Mouse (Mus musculus) MEL (cell line): ENCODE measurements around the gene Cab39l. TPM values are rescaled to one million over a fixed set of nuclear protein-coding genes. Genes with fewer than 3 reads are reported as not detected.

Experiments
- DNase-seq: peaks from one replicate; pipeline ENCODE4 v3.0.0; 2011; ENCODE audit warnings: low read depth, low spot score
- H3K27ac ChIP-seq: 2 replicates; pipeline ENCODE4 v1.5.1; 2012; ENCODE audit warnings: low read depth, mild to moderate bottlenecking, control low read depth, low read length, moderate library complexity; ENCODE audit not compliant: control insufficient read depth
- H3K27me3 ChIP-seq, 2 experiments: fragments of 150-350 bp in 1 of 2; sonication (generic) in 1 of 2; 2 replicates each; pipeline ENCODE4 v1.6.1; 2012; ENCODE audit warnings: low read length in 2 of 2, mild to moderate bottlenecking in 2 of 2, improper control_type of control experiment in 1 of 2, moderate library complexity in 1 of 2; ENCODE audit not compliant: insufficient read depth in 2 of 2, control insufficient read depth in 1 of 2
- H3K36me3 ChIP-seq, 2 experiments: 2 replicates each; pipeline ENCODE4 v1.6.1; 2012 to 2014; ENCODE audit warnings: low read length in 2 of 2, improper control_type of control experiment in 1 of 2, inconsistent platforms in 1 of 2, mild to moderate bottlenecking in 1 of 2; ENCODE audit not compliant: insufficient read depth in 2 of 2, control insufficient read depth in 1 of 2
- H3K4me1 ChIP-seq, 2 experiments: fragments of 150-350 bp in 1 of 2; sonication (generic) in 1 of 2; 2 replicates each; pipeline ENCODE4 v1.6.1; 2012; ENCODE audit warnings: low read length in 2 of 2, improper control_type of control experiment in 1 of 2, mild to moderate bottlenecking in 1 of 2; ENCODE audit not compliant: insufficient read depth in 2 of 2, control insufficient read depth in 1 of 2
- H3K4me3 ChIP-seq, 2 experiments: fragments of 150-350 bp in 1 of 2; sonication (generic) in 1 of 2; 2 replicates each; pipeline ENCODE4 v1.5.1; 2012; ENCODE audit warnings: low read depth in 2 of 2, low read length in 2 of 2, mild to moderate bottlenecking in 2 of 2, moderate library complexity in 2 of 2, control low read depth in 1 of 2, improper control_type of control experiment in 1 of 2; ENCODE audit not compliant: control insufficient read depth in 1 of 2, insufficient read depth in 1 of 2
- H3K79me2 ChIP-seq: 2 replicates; pipeline ENCODE4 v1.6.1; 2012; ENCODE audit warnings: mild to moderate bottlenecking, low read length, moderate library complexity; ENCODE audit not compliant: control insufficient read depth, poor library complexity, insufficient read depth
- H3K9ac ChIP-seq: 2 replicates; pipeline ENCODE4 v1.6.1; 2012; ENCODE audit warnings: low read depth, mild to moderate bottlenecking, control low read depth, low read length, moderate library complexity; ENCODE audit not compliant: control insufficient read depth, poor library complexity, severe bottlenecking
- H3K9me3 ChIP-seq: fragments of 150-350 bp; sonication (generic); replicated peaks from 2 replicates; pipeline ENCODE4 v1.6.1; 2012; ENCODE audit warnings: mild to moderate bottlenecking, low read length, improper control_type of control experiment, moderate library complexity; ENCODE audit not compliant: insufficient read depth
- BHLHE40 ChIP-seq: IDR thresholded peaks from 2 replicates; pipeline ENCODE4 v1.6.1; 2012; ENCODE audit warnings: low read depth, mild to moderate bottlenecking, inconsistent platforms, low read length, improper control_type of control experiment, borderline replicate concordance
- CHD1 ChIP-seq: IDR thresholded peaks from 2 replicates; pipeline ENCODE4 v1.6.1; 2012; ENCODE audit warnings: low read depth, mild to moderate bottlenecking, inconsistent platforms, low read length, improper control_type of control experiment
- CTCF ChIP-seq, 3 experiments: IDR thresholded peaks in 2 of 3; conservative IDR thresholded peaks in 1 of 3; 2 replicates each; pipeline ENCODE4 v1.5.1; 2011 to 2012; ENCODE audit warnings: low read length in 3 of 3, low read depth in 2 of 3, mild to moderate bottlenecking in 2 of 3, improper control_type of control experiment in 1 of 3, inconsistent platforms in 1 of 3, mixed read lengths in 1 of 3, moderate library complexity in 1 of 3; ENCODE audit not compliant: control insufficient read depth in 1 of 3, insufficient read depth in 1 of 3, poor library complexity in 1 of 3, severe bottlenecking in 1 of 3
- E2F4 ChIP-seq: IDR thresholded peaks from 2 replicates; pipeline ENCODE4 v1.6.1; 2011; ENCODE audit warnings: low read depth, low read length, improper control_type of control experiment, borderline replicate concordance
- EP300 ChIP-seq, 2 experiments: IDR thresholded peaks; 2 replicates each; pipeline ENCODE4 v1.6.1; 2011; ENCODE audit warnings: improper control_type of control experiment in 2 of 2, low read length in 2 of 2, low read depth in 1 of 2, mild to moderate bottlenecking in 1 of 2
- ETS1 ChIP-seq: IDR thresholded peaks from 2 replicates; pipeline ENCODE4 v1.6.1; 2012; ENCODE audit warnings: low read depth, mild to moderate bottlenecking, inconsistent platforms, low read length, improper control_type of control experiment, moderate library complexity
- GATA1 ChIP-seq: IDR thresholded peaks from 2 replicates; pipeline ENCODE4 v1.6.1; 2011; ENCODE audit warnings: low read depth, low read length, improper control_type of control experiment
- JUND ChIP-seq: IDR thresholded peaks from 2 replicates; pipeline ENCODE4 v1.6.1; 2011; ENCODE audit warnings: low read depth, mild to moderate bottlenecking, improper control_type of control experiment, low read length
- MAFK ChIP-seq: IDR thresholded peaks from 2 replicates; pipeline ENCODE4 v1.6.1; 2011; ENCODE audit warnings: low read depth, mild to moderate bottlenecking, low read length, improper control_type of control experiment, borderline replicate concordance
- MAX ChIP-seq: IDR thresholded peaks from 2 replicates; pipeline ENCODE4 v1.6.1; 2011; ENCODE audit warnings: low read length, improper control_type of control experiment
- MEF2A ChIP-seq: IDR thresholded peaks from 2 replicates; pipeline ENCODE4 v1.6.1; 2014; ENCODE audit warnings: low read depth, mild to moderate bottlenecking, inconsistent platforms, low read length, improper control_type of control experiment; ENCODE audit not compliant: poor library complexity, insufficient replicate concordance, severe bottlenecking; ENCODE audit errors: extremely low read depth
- MYB ChIP-seq: IDR thresholded peaks from 2 replicates; pipeline ENCODE4 v1.6.1; 2011; ENCODE audit warnings: mild to moderate bottlenecking, low read depth, low read length, improper control_type of control experiment
- MYC ChIP-seq: IDR thresholded peaks from 2 replicates; pipeline ENCODE4 v1.6.1; 2011; ENCODE audit warnings: low read depth, mild to moderate bottlenecking, low read length, improper control_type of control experiment, moderate library complexity
- NRF1 ChIP-seq: IDR thresholded peaks from 2 replicates; pipeline ENCODE4 v1.6.1; 2014; ENCODE audit warnings: low read depth, mild to moderate bottlenecking, inconsistent platforms, low read length, improper control_type of control experiment, moderate library complexity; ENCODE audit not compliant: poor library complexity, insufficient read depth, severe bottlenecking
- SMC3 ChIP-seq: IDR thresholded peaks from 2 replicates; pipeline ENCODE4 v1.6.1; 2011; ENCODE audit warnings: low read depth, low read length, improper control_type of control experiment
- ZMIZ1 ChIP-seq: IDR thresholded peaks from 2 replicates; pipeline ENCODE4 v1.6.1; 2012; ENCODE audit warnings: low read depth, mild to moderate bottlenecking, inconsistent platforms, low read length, improper control_type of control experiment, moderate library complexity
- ZNF384 ChIP-seq: IDR thresholded peaks from 2 replicates; pipeline ENCODE4 v1.6.1; 2012; ENCODE audit warnings: low read depth, mild to moderate bottlenecking, inconsistent platforms, low read length, improper control_type of control experiment
- polyA plus RNA-seq, 2 experiments: library from polyadenylated mRNA; stranded (reverse) in 1 of 2; unstranded in 1 of 2; fragments of >175 nt in 1 of 2; fragments of >200 nt in 1 of 2; gene quantifications; 2 replicates each; pipeline versions ENCODE4 v1.2.1 to v1.2.4; 2012; ENCODE audit warnings: low replicate concordance in 2 of 2, low read depth in 1 of 2; ENCODE audit not compliant: insufficient read length in 2 of 2, insufficient read depth in 1 of 2, missing spikeins in 1 of 2
- total RNA-seq: library from RNA; depleted of rRNA; stranded (reverse); fragments of 300-350 nt; gene quantifications from 2 replicates; pipeline ENCODE4 v1.2.3, GENCODE M21; 2012

Gene Cab39l
- total and polyA plus RNA-seq, 3 experiments: 24.2 to 34.0 TPM; not detected in 1

DNA sequence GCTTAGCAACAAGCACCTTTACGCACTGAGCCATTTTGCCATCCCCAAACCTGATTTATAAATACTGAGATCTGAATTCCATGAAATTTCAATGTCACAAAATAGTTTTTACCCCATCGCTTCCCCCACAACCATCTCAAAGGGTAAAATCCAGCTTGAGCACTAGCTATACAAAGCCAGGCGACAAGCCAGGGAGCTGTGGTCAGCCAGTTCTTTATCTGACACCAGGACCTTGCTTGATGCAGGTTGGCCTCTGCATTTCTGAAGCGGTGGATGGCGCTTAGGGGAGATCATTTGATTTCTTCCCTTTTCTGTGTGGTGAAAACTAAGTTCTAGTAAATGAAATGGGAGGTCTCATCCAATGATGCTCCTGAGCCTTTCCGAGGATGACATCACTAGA, 191.3 kb downstream of the Cab39l start:
- TF ChIP-seq SMC3 (no peak), ETS1 (no peak), EP300 (IDR thresholded peaks at IDR 0.05; ENCODE audit: low read depth in 1 of 2, low read length in 2 of 2) (no peak), CTCF (IDR thresholded peaks at IDR 0.05 in 2 of 3, conservative IDR thresholded peaks at IDR 0.05 in 1 of 3; ENCODE audit: control insufficient read depth in 1 of 3, insufficient read depth in 1 of 3, low read depth in 2 of 3, low read length in 3 of 3, poor library complexity in 1 of 3, severe bottlenecking in 1 of 3) (no peak), MEF2A (no peak)
- TF ChIP-seq, all 39 proteins: peak for 0
- DNase-seq: no peak
- H3K27me3 ChIP-seq: no peaks in the 10 kb centered on the region
- H3K4me3 ChIP-seq: no peak overlapping the region
- H3K9ac ChIP-seq: no peak overlapping the region
- no peaks in the 10 kb centered on the region for H3K4me1 ChIP-seq
- H3K27ac ChIP-seq: no peak overlapping the region
- no peaks in the 10 kb centered on the region for H3K9me3 ChIP-seq
- H3K79me2 ChIP-seq: no peaks in the 10 kb centered on the region
- no peaks in the 10 kb centered on the region for H3K36me3 ChIP-seq

DNA sequence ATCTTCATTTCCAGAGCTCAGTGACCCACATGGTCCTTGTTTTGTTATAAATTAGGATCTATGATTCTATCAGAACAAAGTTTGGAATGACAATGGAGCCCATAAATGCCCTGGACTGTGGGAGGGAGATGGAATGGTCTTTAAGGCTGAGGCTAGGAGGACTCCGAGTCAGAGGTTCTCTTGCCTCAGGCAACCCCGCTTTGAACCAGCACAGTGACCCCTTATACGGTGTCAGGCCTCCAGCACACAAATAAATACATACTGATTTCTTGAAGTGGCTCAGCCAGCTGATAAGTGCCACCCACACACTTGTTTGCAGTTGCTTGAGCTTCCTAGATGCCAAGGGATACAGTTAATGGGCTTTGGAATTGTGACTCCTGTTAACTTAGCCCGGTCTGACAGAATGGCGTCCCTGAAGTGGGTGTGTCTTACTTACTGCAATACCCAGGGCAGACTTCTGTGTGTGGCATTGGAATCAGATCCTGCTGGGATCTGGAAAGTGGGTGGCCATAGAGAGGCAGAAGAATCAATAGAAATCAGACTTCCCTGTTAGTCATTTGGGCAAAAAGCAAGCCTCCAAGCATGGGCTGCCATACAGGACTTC, 192.6 kb downstream of the Cab39l start:
- Histone ChIP-seq H3K9ac (no peak overlapping the region), H3K36me3 (no peaks in the 10 kb centered on the region), H3K79me2 (no peaks in the 10 kb centered on the region), H3K9me3 (no peaks in the 10 kb centered on the region), H3K27me3 (no peaks in the 10 kb centered on the region), H3K4me3 (no peak overlapping the region), H3K27ac (no peak overlapping the region), H3K4me1 (no peaks in the 10 kb centered on the region)
- DNase-seq: no peak
- TF ChIP-seq E2F4: no peak
- TF ChIP-seq MYC: no peak
- no peak for TF ChIP-seq CHD1
- no peak for TF ChIP-seq ETS1
- TF ChIP-seq JUND: no peak
- TF ChIP-seq SMC3: no peak
- TF ChIP-seq MEF2A: no peak
- no peak for TF ChIP-seq MAX
- no peak for TF ChIP-seq GATA1
- no peak for TF ChIP-seq ZMIZ1
- TF ChIP-seq BHLHE40: no peak
- no peak for TF ChIP-seq MYB
- TF ChIP-seq MAFK: no peak
- TF ChIP-seq NRF1: no peak
- TF ChIP-seq CTCF (IDR thresholded peaks at IDR 0.05 in 2 of 3, conservative IDR thresholded peaks at IDR 0.05 in 1 of 3; ENCODE audit: control insufficient read depth in 1 of 3, insufficient read depth in 1 of 3, low read depth in 2 of 3, low read length in 3 of 3, poor library complexity in 1 of 3, severe bottlenecking in 1 of 3): no peak
- TF ChIP-seq ZNF384: no peak
